Mouse (Mus musculus) R1 (cell line): ENCODE measurements at regions not wholly inside any gene's neighbourhood (a gene's known extent, or its start where the extent isn't known, plus 50 kb on each side); places are given as distances from the start of the nearest gene placed in this dataset.

Experiments
- DNase-seq: peaks from one replicate; pipeline ENCODE4 v3.0.0-alpha.2; 2018; ENCODE audit warnings: low read depth, low spot score

DNA sequence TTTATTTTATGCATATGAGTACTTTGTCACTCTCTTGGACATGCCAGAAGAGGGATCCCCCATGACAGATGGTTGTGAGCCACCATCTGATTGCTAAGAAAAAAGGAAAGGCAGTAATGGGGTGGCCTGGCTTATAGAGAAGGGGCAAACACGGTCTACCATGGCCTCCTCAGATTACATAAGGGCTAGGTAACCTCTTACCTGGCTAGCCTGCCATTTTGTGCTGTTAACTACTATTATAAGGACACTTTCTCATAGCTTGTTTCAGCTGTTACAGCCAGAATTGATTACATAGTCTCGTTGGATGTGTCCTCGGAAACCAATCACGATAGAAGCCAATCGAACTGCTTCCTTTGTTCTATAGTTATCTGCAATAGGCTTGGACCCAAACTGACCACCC is 60.9 kb upstream of the Gm14496 start:
- DNase-seq: no peak

DNA sequence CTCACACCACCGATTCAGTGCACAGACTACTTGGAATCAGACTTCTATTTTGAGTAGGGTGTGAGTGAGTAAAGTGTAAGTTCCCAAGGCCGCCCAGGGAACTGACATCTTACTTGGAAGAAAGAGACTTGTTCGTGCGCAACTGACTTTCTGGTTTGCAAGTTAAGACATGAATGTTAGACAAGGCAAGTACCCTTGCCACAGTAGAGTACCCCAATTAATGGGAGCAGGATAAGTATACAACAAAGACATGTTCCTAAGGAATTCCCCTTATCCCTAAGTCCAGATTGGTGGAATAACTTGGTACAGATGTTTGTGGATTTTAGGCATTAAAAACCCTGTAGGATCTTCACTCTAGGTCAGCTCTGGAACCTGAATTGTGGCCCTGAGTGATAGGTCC is 60.4 kb upstream of the Gm14496 start:
- DNase-seq: peak; percentile 37

GRCm38 (mm10) chr2:181931077-181931815 is 59.7 kb upstream of the Gm14496 start:
- peak; percentile 81 for DNase-seq

DNA sequence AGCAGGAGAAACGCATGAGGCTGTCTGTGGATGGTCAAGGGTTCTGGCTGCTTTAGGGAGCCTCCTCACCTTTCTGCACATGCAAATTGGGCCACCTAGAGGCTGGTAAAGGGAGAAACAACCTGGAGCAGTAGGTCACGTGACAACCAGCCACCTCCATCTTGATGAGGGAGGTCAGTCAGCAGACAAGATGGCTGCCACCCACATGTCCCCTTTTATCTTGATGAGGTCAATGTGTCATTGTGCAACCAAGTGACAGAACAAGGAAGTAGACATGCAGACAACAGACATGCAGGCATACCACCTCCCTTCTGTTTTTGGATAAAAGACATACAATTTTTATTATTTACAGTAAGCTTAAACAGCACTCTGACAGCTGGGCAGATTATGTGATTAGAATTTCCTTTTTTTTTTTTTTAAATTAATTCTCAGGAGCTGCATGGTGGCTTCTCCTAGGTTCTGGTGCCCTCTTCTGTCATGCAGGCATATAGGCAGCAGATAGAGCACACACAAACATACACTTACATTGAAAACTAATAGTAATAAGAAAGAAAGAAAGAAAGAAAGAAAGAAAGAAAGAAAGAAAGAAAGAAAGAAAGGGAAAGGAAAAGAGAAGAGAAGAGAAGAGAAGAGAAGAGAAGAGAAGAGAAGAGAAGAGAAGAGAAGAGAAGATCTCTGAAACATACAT is 58.9 kb upstream of the Gm14496 start:
- peak; percentile 90 for DNase-seq
